Mouse (Mus musculus) 3T3-L1 (cell line): ENCODE measurements around the gene Plekhf1.

ENCODE experiments used
- DNase-seq: peaks from one replicate; pipeline ENCODE4 v3.0.0-alpha.2; 2015; ENCODE audit warnings: low read depth, low spot score

The Plekhf1 gene

GRCm38 (mm10) chr7:38218631-38219367, 9.0 kb downstream of the Plekhf1 start:
- no peak for DNase-seq

GRCm38 (mm10) chr7:38217417-38218171, 10.2 kb downstream of the Plekhf1 start:
- peak; percentile 79 for DNase-seq

GRCm38 (mm10) chr7:38215697-38216096, 12.1 kb downstream of the Plekhf1 start:
- no peak for DNase-seq

GRCm38 (mm10) chr7:38215281-38215680, 12.5 kb downstream of the Plekhf1 start:
- no peak for DNase-seq

- no peak for DNase-seq
Observed at GRCm38 (mm10) chr7:38214473-38215214, 13.2 kb downstream of the Plekhf1 start.

GRCm38 (mm10) chr7:38212651-38213062, 15.2 kb downstream of the Plekhf1 start:
- DNase-seq, result no peak

GRCm38 (mm10) chr7:38209478-38210152, 18.2 kb downstream of the Plekhf1 start:
- DNase-seq, result peak; percentile 4

- peak; percentile 1 for DNase-seq
Observed at GRCm38 (mm10) chr7:38208969-38209368, 18.8 kb downstream of the Plekhf1 start.

- DNase-seq, result no peak
Observed at GRCm38 (mm10) chr7:38206564-38206963, 21.3 kb downstream of the Plekhf1 start.

GRCm38 (mm10) chr7:38205801-38206200, 22.0 kb downstream of the Plekhf1 start:
- peak; percentile 1 for DNase-seq

GRCm38 (mm10) chr7:38204314-38204713, 23.5 kb downstream of the Plekhf1 start:
- no peak for DNase-seq

- DNase-seq, result peak; percentile 1
Observed at GRCm38 (mm10) chr7:38201290-38201658, 26.5 kb downstream of the Plekhf1 start.

- no peak for DNase-seq
Observed at GRCm38 (mm10) chr7:38200606-38201289, 27.1 kb downstream of the Plekhf1 start.

GRCm38 (mm10) chr7:38199907-38200605, 27.8 kb downstream of the Plekhf1 start:
- DNase-seq, result no peak

- DNase-seq, result peak; percentile 67
Observed at GRCm38 (mm10) chr7:38191571-38191970, 36.2 kb downstream of the Plekhf1 start.

- DNase-seq, result peak; percentile 51
Observed at GRCm38 (mm10) chr7:38191146-38191545, 36.7 kb downstream of the Plekhf1 start.

- DNase-seq, result peak; percentile 69
Observed at GRCm38 (mm10) chr7:38190056-38190835, 37.6 kb downstream of the Plekhf1 start.

GRCm38 (mm10) chr7:38189136-38189982, 38.5 kb downstream of the Plekhf1 start:
- peak; percentile 52 for DNase-seq
